Mouse (Mus musculus) lung, embryonic 14.5 days (tissue): ENCODE results near the gene Prox1. TPM values are rescaled to one million over a fixed set of nuclear protein-coding genes. Genes with fewer than 3 reads are reported as not detected.

Source experiments
- ATAC-seq: fragments of 200-750 bp; cut with Nextera tagmentation; 2 replicates; pipeline ENCODE4 v1.8.0; 2017; ENCODE audit warnings: mild to moderate bottlenecking, moderate TSS enrichment, moderate library complexity; ENCODE audit not compliant: insufficient read depth
- DNase-seq: peaks from one replicate; pipeline ENCODE4 v3.0.0-alpha.2; 2015
- H3K27ac ChIP-seq: fragments of 300-500 bp; sonication (generic); 2 replicates; pipeline ENCODE4 v1.5.1; 2014; ENCODE audit warnings: low read depth, mild to moderate bottlenecking, moderate library complexity
- H3K27me3 ChIP-seq: fragments of 300-500 bp; sonication (generic); 2 replicates; pipeline ENCODE4 v1.6.1; 2014; ENCODE audit warnings: low read length, control low read depth; ENCODE audit not compliant: insufficient read depth
- H3K36me3 ChIP-seq: fragments of 300-500 bp; sonication (generic); 2 replicates; pipeline ENCODE4 v1.6.1; 2014; ENCODE audit warnings: control low read depth; ENCODE audit not compliant: insufficient read depth
- H3K4me1 ChIP-seq: fragments of 300-500 bp; sonication (generic); 2 replicates; pipeline ENCODE4 v1.6.1; 2014; ENCODE audit warnings: antibody characterized with exemption, control low read depth; ENCODE audit not compliant: insufficient read depth
- H3K4me2 ChIP-seq: fragments of 300-500 bp; sonication (generic); 2 replicates; pipeline ENCODE4 v1.6.1; 2014; ENCODE audit warnings: mild to moderate bottlenecking
- H3K4me3 ChIP-seq: fragments of 300-500 bp; sonication (generic); 2 replicates; pipeline ENCODE4 v1.5.1; 2014; ENCODE audit warnings: low read depth, low read length
- H3K9ac ChIP-seq: fragments of 300-500 bp; sonication (generic); 2 replicates; pipeline ENCODE4 v1.6.1; 2014
- H3K9me3 ChIP-seq: fragments of 300-500 bp; sonication (generic); 2 replicates; pipeline ENCODE4 v1.6.1; 2016; ENCODE audit warnings: low read depth, low read length, control low read depth
- CTCF ChIP-seq: IDR thresholded peaks from 2 replicates; pipeline ENCODE4 v1.5.1; 2016; ENCODE audit warnings: antibody characterized with exemption, low read depth
- WGBS: fragments of 180-500 bp; shearing (Covaris S2); extraction: QIAGEN DNeasy Blood & Tissue Kit; methylation state at CpG from one replicate; pipeline ENCODE4 v1.1.7; 2014; 5-methylcytosine and 5-hydroxymethylcytosine counted together
- polyA plus RNA-seq: library from polyadenylated mRNA; unstranded; fragments of >200 nt; fragmentation: Nextera tagmentation; extraction: Ambion mirVana; gene quantifications from 2 replicates; pipeline ENCODE4 v1.2.1, GENCODE M21; 2014

Prox1 gene
- polyA plus RNA-seq, 1 experiment from 2014 or later, result 2.0 TPM

DNA sequence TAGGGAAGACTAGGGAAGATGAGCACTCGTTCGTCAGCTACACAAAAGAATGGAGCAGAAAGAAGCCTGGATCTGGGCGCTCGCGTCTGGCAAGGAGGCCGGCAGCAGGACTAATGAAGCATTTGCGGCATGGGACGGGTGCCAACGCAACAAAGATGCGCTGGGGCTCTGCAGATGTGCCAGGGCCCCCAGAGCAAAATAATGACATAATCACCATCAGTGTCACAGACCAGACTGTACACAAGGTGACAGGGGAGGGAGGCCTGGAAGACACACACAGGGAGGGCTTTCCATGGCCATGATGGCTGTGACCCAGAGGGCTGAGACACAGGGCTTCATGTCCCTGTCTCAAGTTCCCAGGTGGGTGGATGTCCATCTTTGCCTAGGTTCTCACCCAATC, 32.6 kb downstream of the Prox1 start:
- H3K4me1 ChIP-seq, result no peaks in the 10 kb centered on the region
- H3K9me3 ChIP-seq, result no peaks in the 10 kb centered on the region
- DNase-seq (no peak), ATAC-seq (no peak)
- H3K4me2 ChIP-seq, result no peak overlapping the region
- H3K9ac ChIP-seq, result no peak overlapping the region
- no peaks in the 10 kb centered on the region for H3K36me3 ChIP-seq
- 78% methylated on average over 10 of the region's 10 CpGs for WGBS
- no peak for TF ChIP-seq CTCF
- H3K4me3 ChIP-seq, result no peak overlapping the region
- H3K27me3 ChIP-seq, result no peaks in the 10 kb centered on the region
- H3K27ac ChIP-seq, result no peak overlapping the region

DNA sequence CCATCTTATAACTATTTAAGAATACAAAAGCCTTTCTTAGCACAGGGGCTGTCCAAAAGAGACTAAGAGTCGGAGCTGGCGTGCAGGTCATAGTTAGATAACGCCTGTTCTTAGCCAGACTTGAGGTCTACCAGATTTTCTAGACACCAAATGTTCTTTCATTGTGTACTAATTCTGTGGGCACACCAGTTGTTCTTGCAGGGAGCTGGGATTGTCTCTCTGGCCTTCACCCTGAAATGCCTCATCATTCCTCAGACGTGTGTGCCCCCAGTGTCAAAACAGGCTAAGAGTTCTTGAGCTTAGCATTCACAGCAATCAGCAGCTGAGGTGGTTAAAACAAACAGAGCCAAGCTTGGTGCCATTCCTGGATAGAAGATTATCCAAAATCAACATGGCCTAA, 37.6 kb downstream of the Prox1 start:
- no peaks in the 10 kb centered on the region for H3K36me3 ChIP-seq

DNA sequence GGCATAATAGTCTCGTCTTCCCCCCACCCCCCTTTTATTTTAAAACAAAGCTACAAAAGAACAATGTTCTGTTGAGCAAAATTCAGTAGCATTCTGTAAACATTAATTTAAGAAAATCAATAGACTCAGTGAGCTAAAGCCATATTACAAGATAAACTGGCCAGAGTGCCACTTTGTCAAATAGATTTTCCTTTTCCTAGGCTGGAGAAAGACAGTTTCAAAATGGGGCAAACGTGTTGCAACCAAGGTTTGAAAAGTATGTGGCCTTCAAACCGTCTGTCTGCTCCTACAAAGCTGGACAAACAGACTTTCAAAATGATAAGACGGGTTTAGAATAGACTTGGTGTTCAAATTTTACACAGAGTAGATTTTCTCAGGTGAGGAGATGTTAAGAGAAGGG, 39.6 kb downstream of the Prox1 start:
- H3K27me3 ChIP-seq, result no peaks in the 10 kb centered on the region
- WGBS, result 51% methylated on average over 4 of the region's 4 CpGs
- no peak for TF ChIP-seq CTCF
- H3K4me2 ChIP-seq, result no peak overlapping the region
- 0 out of 2 replicates have a peak, but pooled peaks cover 7% of the 10 kb centered on the region for H3K4me1 ChIP-seq
- H3K36me3 ChIP-seq, result no peaks in the 10 kb centered on the region
- H3K27ac ChIP-seq, result no peak overlapping the region
- no peak for ATAC-seq
- H3K9me3 ChIP-seq, result no peaks in the 10 kb centered on the region
- no peak for DNase-seq
- no peak overlapping the region for H3K9ac ChIP-seq
- H3K4me3 ChIP-seq, result no peak overlapping the region

More for the DNA sequence above, 37.6 kb downstream of the Prox1 start:
- H3K4me2 ChIP-seq, result no peak overlapping the region
- DNase-seq (no peak), ATAC-seq (no peak)
- no peak overlapping the region for H3K4me3 ChIP-seq
- H3K27me3 ChIP-seq, result no peaks in the 10 kb centered on the region
- H3K27ac ChIP-seq, result no peak overlapping the region
- H3K9ac ChIP-seq, result no peak overlapping the region
- H3K9me3 ChIP-seq, result no peaks in the 10 kb centered on the region
- 68% methylated on average over 4 of the region's 4 CpGs for WGBS
- 0 out of 2 replicates have a peak, but pooled peaks cover 7% of the 10 kb centered on the region for H3K4me1 ChIP-seq
- no peak for TF ChIP-seq CTCF

DNA sequence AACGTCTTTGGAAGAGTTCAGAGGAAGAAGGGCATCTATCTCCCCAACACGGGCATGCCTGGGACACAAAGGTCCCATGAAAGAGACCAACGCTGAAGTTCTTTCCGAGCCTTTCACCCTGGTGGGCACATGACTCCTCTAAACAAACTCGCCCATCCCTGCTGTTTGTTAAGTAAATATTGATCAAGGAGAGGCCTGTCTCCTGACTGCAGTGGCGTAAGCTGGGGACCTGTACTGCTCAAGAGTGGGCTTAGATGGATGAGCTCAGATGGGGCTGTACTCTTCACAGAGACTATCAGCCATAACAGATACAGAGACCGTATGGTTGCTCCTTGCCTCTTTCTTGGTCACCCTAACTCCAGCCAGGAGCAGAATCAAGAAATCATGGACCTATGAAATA, 41.0 kb downstream of the Prox1 start:
- no peaks in the 10 kb centered on the region for H3K36me3 ChIP-seq
- 0 out of 2 replicates have a peak, but pooled peaks cover 7% of the 10 kb centered on the region for H3K4me1 ChIP-seq
- no peak for TF ChIP-seq CTCF
- 36% methylated on average over 7 of the region's 7 CpGs for WGBS
- no peak for DNase-seq
- no peak overlapping the region for H3K4me3 ChIP-seq
- H3K27me3 ChIP-seq, result no peaks in the 10 kb centered on the region
- H3K4me2 ChIP-seq, result no peak overlapping the region
- no peaks in the 10 kb centered on the region for H3K9me3 ChIP-seq
- no peak overlapping the region for H3K9ac ChIP-seq
- no peak for ATAC-seq
- no peak overlapping the region for H3K27ac ChIP-seq

DNA sequence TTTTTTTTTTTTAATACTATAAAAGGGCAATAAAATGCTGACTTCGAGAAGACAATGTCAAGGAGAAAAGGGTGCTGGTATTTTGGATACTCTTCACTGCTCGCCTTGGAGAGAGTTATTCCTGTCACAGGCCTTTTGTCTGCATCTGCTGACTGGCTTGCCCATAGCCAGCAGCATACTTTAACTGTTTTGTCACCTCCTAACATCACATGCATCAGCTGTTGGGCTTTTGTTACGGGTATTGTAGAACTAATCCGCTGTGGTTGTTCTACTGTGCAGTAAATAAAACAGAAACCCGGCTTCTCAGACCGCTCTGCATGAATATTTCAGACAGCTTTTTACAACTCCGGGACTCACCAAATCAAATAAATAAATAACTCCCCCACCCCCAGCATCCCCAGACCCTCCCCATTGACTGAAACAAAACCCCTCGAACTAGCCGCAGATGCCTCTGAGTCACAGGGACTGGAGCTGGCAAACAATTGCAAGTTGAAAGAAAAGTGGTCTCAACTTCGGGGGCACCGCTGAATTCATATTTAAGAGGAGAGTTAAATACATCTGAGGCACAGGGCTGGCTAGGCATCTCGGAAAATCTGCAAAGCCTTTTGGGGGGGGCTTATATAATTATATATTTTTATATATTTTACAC, 41.7 kb downstream of the Prox1 start:
- WGBS, result 31% methylated on average over 12 of the region's 12 CpGs
- peak; percentile 45 for DNase-seq

DNA sequence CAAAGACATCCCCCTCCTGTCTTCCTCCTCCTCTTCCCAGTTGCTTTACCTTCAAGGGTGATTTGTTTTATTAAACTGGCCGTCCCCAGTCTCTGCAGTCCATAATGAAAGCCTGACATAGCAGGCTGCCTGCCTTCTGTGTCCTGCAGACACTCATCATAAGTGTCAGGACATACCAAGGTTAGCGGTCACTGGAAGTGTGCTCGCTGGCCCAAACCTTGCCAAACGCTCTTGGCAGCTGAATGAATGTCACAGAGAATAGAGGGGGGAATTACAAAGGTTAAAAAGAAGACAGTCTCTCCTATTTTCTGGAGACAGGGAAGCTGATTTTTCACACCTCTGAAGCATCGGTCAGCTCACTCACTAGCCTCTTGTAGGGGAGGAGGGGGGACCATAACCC, 42.6 kb downstream of the Prox1 start:
- ATAC-seq (peak; percentile 54; the same call in 1 of the 2 replicates), DNase-seq (peak; percentile 49)
- no peak for TF ChIP-seq CTCF
- no peaks in the 10 kb centered on the region for H3K36me3 ChIP-seq
- H3K4me1 ChIP-seq, result 0 out of 2 replicates have a peak, but pooled peaks cover 7% of the 10 kb centered on the region
- no peak overlapping the region for H3K9ac ChIP-seq
- H3K4me3 ChIP-seq, result no peak overlapping the region
- H3K27ac ChIP-seq, result no peak overlapping the region
- no peaks in the 10 kb centered on the region for H3K9me3 ChIP-seq
- WGBS, result 28% methylated on average over 5 of the region's 5 CpGs
- H3K4me2 ChIP-seq, result no peak overlapping the region
- no peaks in the 10 kb centered on the region for H3K27me3 ChIP-seq

More for the DNA sequence above, 41.7 kb downstream of the Prox1 start:
- Histone ChIP-seq H3K9ac (no peak overlapping the region), H3K4me2 (no peak overlapping the region), H3K4me1 (0 out of 2 replicates have a peak, but pooled peaks cover 7% of the 10 kb centered on the region), H3K4me3 (no peak overlapping the region), H3K36me3 (no peaks in the 10 kb centered on the region), H3K27ac (no peak overlapping the region), H3K9me3 (no peaks in the 10 kb centered on the region), H3K27me3 (no peaks in the 10 kb centered on the region)
- no peak for ATAC-seq
- no peak for TF ChIP-seq CTCF

DNA sequence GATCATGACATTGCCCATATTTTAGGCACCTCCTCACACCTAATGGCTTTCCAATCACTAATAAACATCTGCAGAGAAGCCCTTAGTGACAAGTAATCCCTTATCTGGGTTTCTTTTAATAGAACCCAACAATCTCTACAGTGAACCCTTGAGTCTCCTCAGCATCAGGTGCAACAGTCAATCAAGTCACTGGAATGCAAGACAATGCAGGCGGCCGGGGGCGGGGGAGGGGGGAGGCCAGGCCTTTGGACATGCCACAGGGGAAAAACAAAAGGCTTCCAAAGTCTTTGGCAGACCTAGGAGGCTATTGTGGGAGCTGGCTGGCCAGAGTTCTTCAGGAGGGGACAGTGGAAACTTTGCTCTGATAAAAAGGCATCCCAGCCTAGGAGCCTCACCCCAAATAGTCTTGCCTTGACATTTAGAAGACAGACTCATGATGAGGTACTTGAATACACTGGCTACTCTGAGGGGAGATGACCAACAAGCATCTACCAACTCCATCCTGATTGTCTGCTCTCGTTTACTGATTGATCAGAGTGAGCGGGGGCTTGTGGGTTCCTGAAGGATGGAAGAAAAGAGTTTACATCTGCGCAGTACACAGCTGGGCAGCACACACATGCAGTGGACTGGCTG, 43.2 kb downstream of the Prox1 start:
- Histone ChIP-seq H3K4me3 (no peak overlapping the region), H3K4me1 (0 out of 2 replicates have a peak, but pooled peaks cover 7% of the 10 kb centered on the region), H3K9me3 (no peaks in the 10 kb centered on the region), H3K4me2 (no peak overlapping the region), H3K27ac (no peak overlapping the region), H3K27me3 (no peaks in the 10 kb centered on the region), H3K9ac (no peak overlapping the region), H3K36me3 (no peaks in the 10 kb centered on the region)
- 42% methylated on average over 6 of the region's 6 CpGs for WGBS
- DNase-seq (no peak), ATAC-seq (peak; percentile 44; the same call in 1 of the 2 replicates)
- no peak for TF ChIP-seq CTCF
